Mouse (Mus musculus): ENCODE data around the gene Capn15. TPM values are rescaled to one million over a fixed set of nuclear protein-coding genes. Genes with fewer than 3 reads are reported as not detected.
A peak's percentile ranks its signal among the peaks of the same experiment; 100 is the strongest.

The Capn15 gene
- polyA plus RNA-seq, 1 experiment from 2014 or later: 21.1 TPM

DNA sequence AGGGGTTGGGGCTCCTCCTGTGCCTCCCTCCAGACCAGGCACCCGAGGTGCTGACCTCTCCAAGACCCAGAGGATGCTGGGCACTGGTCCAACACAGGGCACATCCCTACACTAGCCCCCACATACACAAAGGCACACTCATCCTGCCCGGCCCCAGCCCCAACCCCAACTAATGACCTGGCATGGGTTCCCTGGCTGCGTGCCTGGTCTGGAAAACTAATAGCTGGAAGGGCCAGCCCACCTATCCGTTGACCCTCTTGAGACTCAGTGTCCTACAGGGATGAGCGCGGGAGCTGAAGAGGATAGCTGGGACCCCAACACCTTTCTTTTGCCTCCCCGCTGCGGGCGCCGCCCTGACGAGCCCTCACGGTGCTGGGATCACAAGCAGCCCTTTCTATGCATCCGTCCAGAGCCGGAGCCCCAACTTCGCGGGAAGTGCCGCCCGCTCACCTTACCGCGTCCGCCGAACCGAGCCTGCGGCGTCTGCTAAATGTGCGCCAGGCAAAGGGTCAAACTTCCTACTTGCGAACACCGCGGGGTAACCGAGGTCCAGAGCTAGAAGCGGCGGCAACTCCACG, 34.3 kb downstream of the Capn15 start:
- no peak for ATAC-seq
- Histone ChIP-seq H3K27ac (no peak overlapping the region), H3K36me3 (no peaks in the 10 kb centered on the region), H3K4me3 (replicated peaks) (peak overlapping the region; percentile 25), H3K4me1 (replicated peaks) (peaks cover 13% of the 10 kb centered on the region), H3K4me2 (replicated peaks) (peak overlapping the region; percentile 46), H3K27me3 (peaks cover 47% of the 10 kb centered on the region), H3K9me3 (no peaks in the 10 kb centered on the region), H3K9ac (replicated peaks) (no peak overlapping the region)
- 1% methylated on average over 33 of the region's 33 CpGs for WGBS

DNA sequence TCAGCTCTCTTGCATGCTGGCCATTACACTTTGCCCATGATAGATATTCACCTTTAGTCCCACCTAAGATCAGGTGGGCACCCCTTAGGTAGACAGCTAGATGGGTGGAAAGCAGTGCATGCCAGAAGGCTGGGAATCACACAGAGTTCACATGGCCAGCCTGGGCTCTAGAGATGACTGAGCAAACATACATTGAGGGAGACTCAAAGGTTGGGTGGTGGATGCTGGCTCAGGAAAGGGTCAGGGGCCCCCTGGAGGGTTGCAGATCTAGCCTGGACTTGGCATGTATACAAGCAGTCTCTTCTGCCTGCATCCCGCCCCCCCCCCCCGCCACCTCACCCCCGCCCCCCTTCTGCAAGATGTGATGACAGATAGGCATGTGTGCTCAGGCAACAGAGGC, 34.9 kb downstream of the Capn15 start:
- H3K4me1 ChIP-seq (replicated peaks): peaks cover 10% of the 10 kb centered on the region
- H3K4me3 ChIP-seq (replicated peaks): no peak overlapping the region
- WGBS: 33% methylated on average over 1 of the region's 3 CpGs
- peaks cover 47% of the 10 kb centered on the region for H3K27me3 ChIP-seq
- no peak overlapping the region for H3K9ac ChIP-seq (replicated peaks)
- no peaks in the 10 kb centered on the region for H3K36me3 ChIP-seq
- H3K27ac ChIP-seq: no peak overlapping the region
- no peak overlapping the region; the same call in 1 of the 2 replicates for H3K4me2 ChIP-seq (replicated peaks)
- no peak for ATAC-seq
- no peaks in the 10 kb centered on the region for H3K9me3 ChIP-seq

- Histone ChIP-seq H3K27me3 (peaks cover 47% of the 10 kb centered on the region), H3K9ac (replicated peaks) (no peak overlapping the region), H3K36me3 (no peaks in the 10 kb centered on the region), H3K4me3 (replicated peaks) (no peak overlapping the region), H3K4me2 (replicated peaks) (no peak overlapping the region), H3K4me1 (replicated peaks) (peaks cover 10% of the 10 kb centered on the region), H3K9me3 (no peaks in the 10 kb centered on the region), H3K27ac (no peak overlapping the region)
- ATAC-seq: no peak
- WGBS: 68% methylated on average over 5 of the region's 5 CpGs
Measured at GRCm38 (mm10) chr17:25949981-25950380, 35.6 kb downstream of the Capn15 start.

DNA sequence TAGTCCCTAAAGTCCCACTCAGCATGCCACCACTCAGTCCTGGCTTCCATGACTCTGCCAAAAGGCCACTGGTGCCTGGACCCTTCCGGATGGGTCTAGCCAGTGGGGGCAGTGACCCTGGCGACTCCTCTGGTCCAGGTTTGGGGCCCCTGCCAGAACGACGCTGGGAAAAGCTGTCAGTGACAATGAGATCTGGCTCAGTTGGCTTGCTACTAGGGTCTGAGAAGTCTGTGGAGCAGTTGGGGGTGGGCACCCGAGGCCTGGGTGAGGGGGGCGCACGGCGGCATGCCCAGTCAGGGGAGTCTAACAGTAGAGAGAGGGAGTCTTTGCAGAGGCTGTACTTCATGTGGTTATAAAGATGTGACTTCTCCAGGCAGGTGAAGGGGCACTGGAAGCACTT, 37.5 kb downstream of the Capn15 start:
- Histone ChIP-seq H3K27me3 (peaks cover 35% of the 10 kb centered on the region), H3K27ac (no peak overlapping the region), H3K4me2 (replicated peaks) (no peak overlapping the region), H3K4me3 (replicated peaks) (no peak overlapping the region), H3K9ac (replicated peaks) (no peak overlapping the region), H3K4me1 (replicated peaks) (peaks cover 10% of the 10 kb centered on the region), H3K9me3 (no peaks in the 10 kb centered on the region), H3K36me3 (no peaks in the 10 kb centered on the region)
- WGBS: 80% methylated on average over 8 of the region's 8 CpGs
- ATAC-seq: no peak

- H3K4me1 ChIP-seq (replicated peaks): peaks cover 10% of the 10 kb centered on the region
- 91% methylated on average over 4 of the region's 4 CpGs for WGBS
- no peak overlapping the region for H3K4me3 ChIP-seq (replicated peaks)
- no peaks in the 10 kb centered on the region for H3K9me3 ChIP-seq
- no peak overlapping the region for H3K4me2 ChIP-seq (replicated peaks)
- H3K27me3 ChIP-seq: peaks cover 30% of the 10 kb centered on the region
- no peak for ATAC-seq
- H3K9ac ChIP-seq (replicated peaks): no peak overlapping the region
- H3K36me3 ChIP-seq: no peaks in the 10 kb centered on the region
- H3K27ac ChIP-seq: no peak overlapping the region
Measured at GRCm38 (mm10) chr17:25947576-25947975, 38.0 kb downstream of the Capn15 start.

DNA sequence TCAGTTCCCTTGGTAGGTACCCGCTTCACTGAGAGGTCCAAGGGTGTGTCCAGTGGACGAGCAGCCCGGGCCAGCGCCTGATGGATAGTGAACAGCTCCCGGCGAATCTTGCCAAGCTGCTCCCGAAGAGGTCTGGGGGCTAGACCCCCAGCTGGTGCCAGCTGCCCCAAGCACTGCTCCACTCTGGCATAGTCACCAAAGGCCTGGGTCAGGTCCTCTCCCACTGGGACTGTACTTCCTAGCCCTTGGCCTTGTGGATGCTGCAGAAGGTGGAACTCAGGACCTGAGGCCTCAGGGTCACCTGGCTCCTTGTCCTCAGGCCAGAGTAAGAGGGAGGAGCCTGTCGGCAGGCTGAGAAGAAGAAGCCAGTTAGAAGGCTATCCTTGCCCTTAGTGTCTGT, 38.7 kb downstream of the Capn15 start:
- 85% methylated on average over 8 of the region's 8 CpGs for WGBS

DNA sequence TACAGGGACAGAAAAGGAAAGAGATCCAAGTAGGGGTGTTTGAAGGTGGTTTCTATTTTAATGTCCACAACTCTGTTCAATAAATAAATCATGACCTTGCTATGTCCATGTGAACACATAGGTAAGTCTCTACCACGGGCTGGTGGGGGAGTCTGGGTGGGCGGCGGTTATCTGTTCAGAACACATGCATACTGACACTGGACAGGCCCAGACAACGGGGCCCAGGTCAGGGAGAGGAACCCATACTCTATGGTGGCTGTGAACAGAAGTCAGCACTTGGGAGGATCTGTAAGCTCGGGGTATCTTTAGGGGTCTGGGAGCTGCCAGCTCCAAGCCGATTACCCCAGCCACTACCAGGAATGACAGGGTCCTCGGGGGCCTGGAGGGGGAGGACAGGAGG, 39.2 kb downstream of the Capn15 start:
- H3K36me3 ChIP-seq: no peaks in the 10 kb centered on the region
- no peak overlapping the region for H3K9ac ChIP-seq (replicated peaks)
- H3K27me3 ChIP-seq: peaks cover 18% of the 10 kb centered on the region
- peaks cover 9% of the 10 kb centered on the region for H3K4me1 ChIP-seq (replicated peaks)
- H3K4me3 ChIP-seq (replicated peaks): no peak overlapping the region
- WGBS: 78% methylated on average over 7 of the region's 7 CpGs
- H3K4me2 ChIP-seq (replicated peaks): no peak overlapping the region
- H3K27ac ChIP-seq: no peak overlapping the region
- no peaks in the 10 kb centered on the region for H3K9me3 ChIP-seq
- ATAC-seq: no peak

More for the DNA sequence above, 38.7 kb downstream of the Capn15 start:
- Histone ChIP-seq H3K9ac (replicated peaks) (no peak overlapping the region), H3K4me3 (replicated peaks) (no peak overlapping the region), H3K27me3 (peaks cover 23% of the 10 kb centered on the region), H3K27ac (no peak overlapping the region), H3K9me3 (no peaks in the 10 kb centered on the region), H3K4me1 (replicated peaks) (peaks cover 14% of the 10 kb centered on the region), H3K36me3 (no peaks in the 10 kb centered on the region), H3K4me2 (replicated peaks) (no peak overlapping the region)
- ATAC-seq: no peak

DNA sequence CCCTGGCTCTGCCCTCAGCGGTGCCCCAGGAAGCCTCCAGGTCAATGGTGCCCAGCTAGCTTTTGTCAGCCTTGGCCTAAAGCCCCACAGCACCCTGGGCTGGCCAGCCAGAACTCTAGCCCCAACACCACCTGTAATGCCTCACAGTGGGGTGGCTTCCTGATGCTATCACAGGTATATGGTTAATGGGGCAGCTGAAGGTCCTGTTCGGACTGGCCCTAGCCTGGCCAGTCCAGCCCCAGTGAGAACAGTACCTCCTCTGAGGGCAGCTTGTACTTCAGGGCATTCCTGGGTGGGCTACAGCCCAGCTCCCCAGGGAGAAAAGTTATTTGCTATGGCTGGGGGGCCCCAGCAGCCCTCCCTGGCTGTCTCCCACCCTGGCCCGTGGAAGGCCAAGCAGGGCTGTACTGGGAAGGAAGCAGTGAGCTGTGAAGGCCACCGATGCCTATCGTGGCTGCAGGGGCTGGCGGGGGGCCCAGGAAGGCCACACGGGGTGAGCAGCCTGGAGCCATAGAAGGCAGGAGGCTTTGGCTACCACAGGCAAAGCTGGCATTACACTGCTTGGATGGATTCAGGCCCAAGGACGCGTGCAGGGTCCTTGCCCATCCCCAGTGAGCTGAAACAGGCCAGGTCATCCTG, 40.0 kb downstream of the Capn15 start:
- H3K4me1 ChIP-seq (replicated peaks): peaks cover 14% of the 10 kb centered on the region
- H3K9ac ChIP-seq (replicated peaks): no peak overlapping the region
- no peaks in the 10 kb centered on the region for H3K36me3 ChIP-seq
- no peaks in the 10 kb centered on the region for H3K9me3 ChIP-seq
- H3K4me3 ChIP-seq (replicated peaks): no peak overlapping the region
- no peak overlapping the region for H3K4me2 ChIP-seq (replicated peaks)
- no peak for ATAC-seq
- no peak overlapping the region for H3K27ac ChIP-seq
- peaks cover 11% of the 10 kb centered on the region for H3K27me3 ChIP-seq
- WGBS: 50% methylated on average over 9 of the region's 9 CpGs

GRCm38 (mm10) chr17:25944366-25945163, 41.0 kb downstream of the Capn15 start, which contains the start of the genes Pigq and Nhlrc4:
Gene Pigq, minus strand, starts transcription at chr17:25944936.
Gene Nhlrc4, minus strand, starts transcription at chr17:25944961.
- Histone ChIP-seq H3K27ac (no peak within 1 kb of the TSS), H3K27me3 (peaks cover under 1% of the 10 kb centered on the region; the same call in 1 of the 2 replicates), H3K9me3 (no peaks in the 10 kb centered on the region), H3K9ac (replicated peaks) (no peak within 1 kb of the TSS), H3K4me1 (replicated peaks) (peaks cover 17% of the 10 kb centered on the region), H3K36me3 (no peaks in the 10 kb centered on the region), H3K4me2 (replicated peaks) (no peak within 1 kb of the TSS), H3K4me3 (replicated peaks) (no peak within 1 kb of the TSS)
- ATAC-seq: no peak
- WGBS: 54% methylated on average over 6 of the region's 6 CpGs

GRCm38 (mm10) chr17:25943769-25944168, 41.8 kb downstream of the Capn15 start:
- WGBS: 76% methylated on average over 9 of the region's 9 CpGs
- Histone ChIP-seq H3K27ac (no peak overlapping the region), H3K36me3 (0 out of 2 replicates have a peak, but pooled peaks cover 2% of the 10 kb centered on the region), H3K9ac (replicated peaks) (no peak overlapping the region), H3K4me2 (replicated peaks) (no peak overlapping the region), H3K27me3 (no peaks in the 10 kb centered on the region), H3K9me3 (no peaks in the 10 kb centered on the region), H3K4me3 (replicated peaks) (no peak overlapping the region), H3K4me1 (replicated peaks) (peaks cover 17% of the 10 kb centered on the region)
- no peak for ATAC-seq

- H3K4me2 ChIP-seq (replicated peaks): no peak overlapping the region
- H3K4me3 ChIP-seq (replicated peaks): no peak overlapping the region
- H3K4me1 ChIP-seq (replicated peaks): peaks cover 17% of the 10 kb centered on the region
- H3K27me3 ChIP-seq: no peaks in the 10 kb centered on the region
- 89% methylated on average over 3 of the region's 3 CpGs for WGBS
- H3K36me3 ChIP-seq: 0 out of 2 replicates have a peak, but pooled peaks cover 2% of the 10 kb centered on the region
- no peak overlapping the region for H3K27ac ChIP-seq
- ATAC-seq: no peak
- H3K9ac ChIP-seq (replicated peaks): no peak overlapping the region
- H3K9me3 ChIP-seq: no peaks in the 10 kb centered on the region
Measured at GRCm38 (mm10) chr17:25943221-25943620, 42.4 kb downstream of the Capn15 start.

DNA sequence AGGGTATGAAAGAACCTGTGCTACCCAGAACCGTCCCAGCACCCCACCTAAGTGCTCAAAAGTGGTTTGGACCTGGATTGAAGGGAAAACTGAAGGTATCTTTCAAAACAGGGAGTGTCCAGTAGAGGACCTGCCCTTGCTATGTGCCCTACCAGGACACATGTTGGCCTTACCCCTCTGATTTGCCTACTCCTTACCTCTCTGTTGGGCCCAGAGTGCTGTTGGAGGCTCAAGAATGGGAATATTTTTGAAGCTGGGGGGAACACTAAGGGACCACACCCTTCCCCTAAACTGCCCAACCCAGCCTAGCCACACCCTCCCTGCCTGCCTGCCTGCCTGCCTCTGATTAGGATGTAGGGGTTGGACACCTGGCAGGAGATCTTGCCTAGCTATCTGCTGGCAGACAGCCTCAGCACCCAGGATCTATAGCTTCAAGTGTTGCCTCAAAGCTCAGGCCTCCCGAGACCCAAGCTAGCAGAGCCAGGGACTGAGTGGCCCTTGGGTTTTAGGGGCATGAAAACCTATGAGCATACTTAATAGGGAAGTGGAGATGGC, 42.9 kb downstream of the Capn15 start:
- Histone ChIP-seq H3K9ac (replicated peaks) (no peak overlapping the region), H3K4me2 (replicated peaks) (no peak overlapping the region), H3K27ac (no peak overlapping the region), H3K36me3 (peaks cover 4% of the 10 kb centered on the region; the same call in 1 of the 2 replicates), H3K9me3 (no peaks in the 10 kb centered on the region), H3K27me3 (no peaks in the 10 kb centered on the region), H3K4me3 (replicated peaks) (no peak overlapping the region), H3K4me1 (replicated peaks) (peaks cover 17% of the 10 kb centered on the region)
- 89% methylated on average over 2 of the region's 2 CpGs for WGBS
- no peak; the same call in 1 of the 2 replicates for ATAC-seq
